Mouse (Mus musculus) megakaryocyte, embryonic 14.5 days (primary cell): ENCODE measurements around the gene Fkbp2. TPM values are rescaled to one million over a fixed set of nuclear protein-coding genes. Genes with fewer than 3 reads are reported as not detected.
A peak's percentile ranks its signal among the peaks of the same experiment; 100 is the strongest.

Experiments
- H3K27me3 ChIP-seq: replicated peaks from 2 replicates; pipeline ENCODE3; 2012; ENCODE audit warnings: inconsistent platforms
- H3K36me3 ChIP-seq: replicated peaks from 2 replicates; pipeline ENCODE3; 2012; ENCODE audit warnings: low read length, inconsistent platforms, mixed read lengths
- H3K4me1 ChIP-seq: 2 replicates; pipeline ENCODE4 v1.6.1; 2012; ENCODE audit warnings: inconsistent platforms
- H3K4me3 ChIP-seq: replicated peaks from 2 replicates; pipeline ENCODE3; 2012; ENCODE audit warnings: moderate library complexity, mild to moderate bottlenecking, inconsistent platforms
- H3K9me3 ChIP-seq: 2 replicates; pipeline ENCODE4 v1.6.1; 2012; ENCODE audit warnings: inconsistent platforms
- FLI1 ChIP-seq: IDR thresholded peaks from 2 replicates; pipeline ENCODE4 v1.6.1; 2012; ENCODE audit warnings: low read length, inconsistent platforms, mixed read lengths
- GATA1 ChIP-seq: IDR thresholded peaks from 3 replicates; pipeline ENCODE4 v1.6.1; 2012; ENCODE audit warnings: mixed read lengths, low read length, inconsistent platforms, borderline replicate concordance
- polyA plus RNA-seq: library from polyadenylated mRNA; stranded (reverse); fragments of >175 nt; gene quantifications from 2 replicates; pipeline ENCODE4 v1.2.3, GENCODE M21; 2012; ENCODE audit warnings: low replicate concordance; ENCODE audit not compliant: insufficient read depth

The Fkbp2 gene
- 154 and 460 TPM in 2 replicates for polyA plus RNA-seq

- H3K27me3 ChIP-seq, result no peaks in the 10 kb centered on the region
- H3K4me3 ChIP-seq, result peak within 1 kb of the TSS; percentile 99
- TF ChIP-seq FLI1 (no peak; the same call in 1 of the 2 replicates), GATA1 (no peak)
- no peaks in the 10 kb centered on the region for H3K9me3 ChIP-seq
- H3K4me1 ChIP-seq, result peaks cover 67% of the 10 kb centered on the region
- H3K36me3 ChIP-seq, result peaks cover 51% of the 10 kb centered on the region
Measured at GRCm38 (mm10) chr19:6980381-6981093, at the start of gene Fkbp2. Gene Fkbp2 (minus strand): TSS chr19:6980501.

- no peaks in the 10 kb centered on the region for H3K27me3 ChIP-seq
- H3K9me3 ChIP-seq, result no peaks in the 10 kb centered on the region
- peaks cover 95% of the 10 kb centered on the region for H3K36me3 ChIP-seq
- H3K4me3 ChIP-seq, result no peak overlapping the region
- H3K4me1 ChIP-seq, result peaks cover 17% of the 10 kb centered on the region
- TF ChIP-seq FLI1 (no peak), GATA1 (no peak)
Measured at GRCm38 (mm10) chr19:7029531-7029930, 49.2 kb upstream of the Fkbp2 start.

- Histone ChIP-seq H3K4me1 (peaks cover 75% of the 10 kb centered on the region), H3K27me3 (no peaks in the 10 kb centered on the region), H3K4me3 (peak overlapping the region; percentile 96), H3K9me3 (no peaks in the 10 kb centered on the region), H3K36me3 (peaks cover 92% of the 10 kb centered on the region)
- TF ChIP-seq GATA1 (no peak), FLI1 (no peak)
Measured at GRCm38 (mm10) chr19:7020224-7020641, 39.9 kb upstream of the Fkbp2 start.

- peaks cover 89% of the 10 kb centered on the region for H3K36me3 ChIP-seq
- peak; percentile 80 for TF ChIP-seq FLI1
- TF ChIP-seq GATA1, result no peak
- H3K4me3 ChIP-seq, result peak within 1 kb of the TSS; percentile 96
- peaks cover 84% of the 10 kb centered on the region for H3K4me1 ChIP-seq
- no peaks in the 10 kb centered on the region for H3K27me3 ChIP-seq
- H3K9me3 ChIP-seq, result no peaks in the 10 kb centered on the region
Measured at GRCm38 (mm10) chr19:7019191-7019590, 38.9 kb upstream of the Fkbp2 start, which contains the start of gene Fermt3. Gene Fermt3 (minus strand): TSS chr19:7019469.

- TF ChIP-seq FLI1 (no peak), GATA1 (no peak)
- peak overlapping the region; percentile 96 for H3K4me3 ChIP-seq
- H3K36me3 ChIP-seq, result peaks cover 90% of the 10 kb centered on the region
- H3K4me1 ChIP-seq, result peaks cover 85% of the 10 kb centered on the region
- H3K27me3 ChIP-seq, result no peaks in the 10 kb centered on the region
- H3K9me3 ChIP-seq, result no peaks in the 10 kb centered on the region
Measured at GRCm38 (mm10) chr19:7018546-7018945, 38.2 kb upstream of the Fkbp2 start.

GRCm38 (mm10) chr19:7017541-7018457, 37.5 kb upstream of the Fkbp2 start:
- Histone ChIP-seq H3K36me3 (peaks cover 90% of the 10 kb centered on the region), H3K4me3 (peak overlapping the region; percentile 96), H3K4me1 (peaks cover 86% of the 10 kb centered on the region), H3K27me3 (no peaks in the 10 kb centered on the region), H3K9me3 (no peaks in the 10 kb centered on the region)
- TF ChIP-seq GATA1 (peak; percentile 92), FLI1 (peak; percentile 93)

- peaks cover 85% of the 10 kb centered on the region for H3K36me3 ChIP-seq
- H3K9me3 ChIP-seq, result no peaks in the 10 kb centered on the region
- no peaks in the 10 kb centered on the region for H3K27me3 ChIP-seq
- peak overlapping the region; percentile 89 for H3K4me3 ChIP-seq
- TF ChIP-seq GATA1 (no peak), FLI1 (no peak)
- peaks cover 76% of the 10 kb centered on the region for H3K4me1 ChIP-seq
Measured at GRCm38 (mm10) chr19:7014481-7015135, 34.3 kb upstream of the Fkbp2 start.

- Histone ChIP-seq H3K9me3 (no peaks in the 10 kb centered on the region), H3K27me3 (no peaks in the 10 kb centered on the region), H3K36me3 (peaks cover 88% of the 10 kb centered on the region)
Measured at GRCm38 (mm10) chr19:7013984-7014383, 33.7 kb upstream of the Fkbp2 start.

GRCm38 (mm10) chr19:7012426-7012825, 32.1 kb upstream of the Fkbp2 start:
- peaks cover 87% of the 10 kb centered on the region for H3K4me1 ChIP-seq
- H3K4me3 ChIP-seq, result peak overlapping the region; percentile 89
- H3K9me3 ChIP-seq, result no peaks in the 10 kb centered on the region
- H3K36me3 ChIP-seq, result peaks cover 86% of the 10 kb centered on the region
- TF ChIP-seq GATA1 (no peak), FLI1 (no peak)
- no peaks in the 10 kb centered on the region for H3K27me3 ChIP-seq

More at GRCm38 (mm10) chr19:7013984-7014383, 33.7 kb upstream of the Fkbp2 start:
- Histone ChIP-seq H3K4me3 (peak overlapping the region; percentile 89), H3K4me1 (peaks cover 78% of the 10 kb centered on the region)
- TF ChIP-seq GATA1 (no peak), FLI1 (no peak)

GRCm38 (mm10) chr19:7006892-7007593, 26.7 kb upstream of the Fkbp2 start:
- H3K9me3 ChIP-seq, result no peaks in the 10 kb centered on the region
- H3K4me1 ChIP-seq, result peaks cover 87% of the 10 kb centered on the region
- peaks cover 87% of the 10 kb centered on the region for H3K36me3 ChIP-seq
- H3K27me3 ChIP-seq, result no peaks in the 10 kb centered on the region
- no peak for TF ChIP-seq GATA1
- no peak for TF ChIP-seq FLI1
- H3K4me3 ChIP-seq, result peak overlapping the region; percentile 56
